Mouse (Mus musculus) forebrain, embryonic 15.5 days (tissue): ENCODE results near the gene Cxcl3. TPM values are rescaled to one million over a fixed set of nuclear protein-coding genes. Genes with fewer than 3 reads are reported as not detected.

Experiments
- ATAC-seq: fragments of 200-750 bp; cut with Nextera tagmentation; replicated peaks from 2 replicates; pipeline ENCODE4 v1.8.0; 2017; ENCODE audit warnings: mild to moderate bottlenecking, moderate TSS enrichment, moderate library complexity
- H3K27ac ChIP-seq: fragments of 300-500 bp; sonication (generic); replicated peaks from 2 replicates; pipeline ENCODE4 v1.5.1; 2015; ENCODE audit warnings: mild to moderate bottlenecking, inconsistent platforms
- H3K27me3 ChIP-seq: fragments of 300-500 bp; sonication (generic); 2 replicates; pipeline ENCODE4 v1.6.1; 2015; ENCODE audit warnings: inconsistent platforms
- H3K36me3 ChIP-seq: fragments of 300-500 bp; sonication (generic); 2 replicates; pipeline ENCODE4 v1.6.1; 2015; ENCODE audit warnings: mild to moderate bottlenecking, inconsistent platforms
- H3K4me1 ChIP-seq: fragments of 300-500 bp; sonication (generic); 2 replicates; pipeline ENCODE4 v1.6.1; 2015; ENCODE audit warnings: inconsistent platforms
- H3K4me2 ChIP-seq: fragments of 300-500 bp; sonication (generic); replicated peaks from 2 replicates; pipeline ENCODE4 v1.6.1; 2015; ENCODE audit warnings: mild to moderate bottlenecking, inconsistent platforms
- H3K4me3 ChIP-seq: fragments of 300-500 bp; sonication (generic); 2 replicates; pipeline ENCODE4 v1.5.1; 2015; ENCODE audit warnings: mild to moderate bottlenecking, inconsistent platforms
- H3K9ac ChIP-seq: fragments of 300-500 bp; sonication (generic); replicated peaks from 2 replicates; pipeline ENCODE4 v1.6.1; 2015; ENCODE audit warnings: mild to moderate bottlenecking, inconsistent platforms
- H3K9me3 ChIP-seq: fragments of 300-500 bp; sonication (generic); 2 replicates; pipeline ENCODE4 v1.6.1; 2016; ENCODE audit warnings: inconsistent platforms
- WGBS: fragments of 180-500 bp; shearing (Covaris S2); methylation state at CpG from one replicate; pipeline ENCODE4 v1.1.7; 2015; ENCODE audit warnings: mixed read lengths; 5-methylcytosine and 5-hydroxymethylcytosine counted together
- polyA plus RNA-seq: library from polyadenylated mRNA; unstranded; fragments of >200 nt; fragmentation: Nextera tagmentation; extraction: Ambion mirVana; gene quantifications from 2 replicates; pipeline ENCODE4 v1.2.1, GENCODE M21; 2015

Cxcl3 gene
- polyA plus RNA-seq = not detected in 2 replicates

DNA sequence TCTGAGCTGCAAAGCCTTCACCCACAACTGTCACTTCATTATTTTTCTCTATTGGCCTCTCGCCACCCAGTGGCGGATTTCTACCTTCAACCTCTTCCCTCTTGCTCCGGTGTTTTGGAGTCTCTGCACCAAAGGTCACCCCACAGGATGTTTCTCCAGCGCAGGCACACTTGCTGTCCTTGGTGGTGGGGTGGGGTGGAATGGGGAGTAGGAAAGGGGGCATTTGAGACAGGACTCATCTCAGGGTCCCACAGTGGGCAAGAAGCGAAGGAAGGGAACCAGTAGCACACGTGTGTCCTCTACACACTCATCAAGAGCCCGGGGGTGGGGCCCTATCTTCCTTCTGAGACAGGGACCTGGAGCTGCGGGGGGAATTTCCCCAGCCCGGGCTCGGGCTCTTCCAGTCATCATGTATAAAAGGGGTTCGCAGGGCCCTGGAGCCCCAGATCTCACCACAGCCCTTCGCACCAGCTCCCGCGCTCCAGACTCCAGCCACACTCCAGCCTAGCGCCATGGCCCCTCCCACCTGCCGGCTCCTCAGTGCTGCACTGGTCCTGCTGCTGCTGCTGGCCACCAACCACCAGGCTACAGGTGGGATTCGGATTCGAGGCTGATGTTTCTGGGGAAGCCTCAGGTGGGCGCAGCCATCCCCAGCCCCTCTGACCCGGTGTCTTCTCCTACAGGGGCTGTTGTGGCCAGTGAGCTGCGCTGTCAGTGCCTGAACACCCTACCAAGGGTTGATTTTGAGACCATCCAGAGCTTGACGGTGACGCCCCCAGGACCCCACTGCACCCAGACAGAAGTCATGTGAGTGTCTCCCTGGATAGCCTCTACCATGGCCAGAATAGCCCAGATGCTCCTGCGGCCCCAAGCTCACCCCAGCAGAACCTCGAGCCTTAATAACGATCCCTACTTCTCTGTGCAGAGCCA lies at the start of gene Cxcl3:
Gene Cxcl3 (plus strand): TSS at position 445 of the 930 bp plus-strand sequence.
- no peaks in the 10 kb centered on the region for H3K36me3 ChIP-seq
- H3K27me3 ChIP-seq = no peaks in the 10 kb centered on the region
- no peak within 1 kb of the TSS for H3K27ac ChIP-seq
- H3K4me2 ChIP-seq = peak within 1 kb of the TSS; percentile 45
- ATAC-seq = peak; percentile 85
- H3K4me1 ChIP-seq = 0 out of 2 replicates have a peak, but pooled peaks cover 3% of the 10 kb centered on the region
- H3K4me3 ChIP-seq = peak within 1 kb of the TSS; percentile 26
- whole genome bisulfite sequencing = 16% methylated on average over 26 of the region's 26 CpGs
- no peaks in the 10 kb centered on the region for H3K9me3 ChIP-seq
- no peak within 1 kb of the TSS for H3K9ac ChIP-seq

DNA sequence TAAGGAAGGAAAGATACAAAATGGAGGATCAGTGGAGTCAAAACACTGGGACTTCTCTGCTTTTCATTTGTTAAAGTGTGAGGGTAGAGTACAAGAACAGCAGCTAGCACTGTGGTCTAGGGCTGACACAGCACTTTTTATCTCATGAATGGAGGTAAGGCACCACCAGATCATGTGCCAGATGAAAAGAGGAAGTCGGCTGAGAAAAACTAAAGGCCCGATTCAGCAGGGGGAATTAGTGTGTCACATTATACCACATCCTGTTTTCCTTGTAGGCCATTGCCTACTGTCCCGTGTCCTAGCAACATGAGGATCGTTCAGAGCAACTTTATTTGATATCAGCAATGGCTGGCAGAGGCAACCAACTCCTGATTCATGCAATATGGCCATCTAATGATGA lies 43.9 kb upstream of the Cxcl3 start:
- H3K4me2 ChIP-seq = no peak overlapping the region
- H3K9me3 ChIP-seq = no peaks in the 10 kb centered on the region
- H3K9ac ChIP-seq = no peak overlapping the region
- H3K36me3 ChIP-seq = no peaks in the 10 kb centered on the region
- no peak for ATAC-seq
- WGBS = 78% methylated on average over 4 of the region's 4 CpGs
- no peaks in the 10 kb centered on the region for H3K4me1 ChIP-seq
- H3K27me3 ChIP-seq = no peaks in the 10 kb centered on the region
- no peak overlapping the region for H3K27ac ChIP-seq
- H3K4me3 ChIP-seq = no peak overlapping the region

DNA sequence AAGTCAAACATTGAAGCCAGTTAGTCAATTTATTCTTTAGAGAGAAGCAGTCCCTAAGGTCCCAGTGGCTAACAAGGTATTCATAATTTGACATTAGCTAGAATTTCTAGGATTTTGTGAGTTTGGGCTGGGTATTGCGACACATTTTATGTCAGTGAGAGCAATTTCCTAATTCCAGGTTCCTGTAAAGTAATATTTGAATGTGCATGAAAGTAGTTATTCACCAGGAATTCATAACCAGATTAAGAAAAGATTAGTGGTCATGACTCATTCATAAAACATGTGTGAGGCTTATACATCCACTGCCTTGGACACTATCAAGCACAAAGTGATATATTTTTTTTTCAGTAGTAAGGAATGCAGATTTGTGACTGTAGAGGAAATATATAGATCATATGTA lies 32.0 kb upstream of the Cxcl3 start:
- Histone ChIP-seq H3K4me2 (no peak overlapping the region), H3K27me3 (no peaks in the 10 kb centered on the region), H3K4me3 (no peak overlapping the region), H3K9ac (no peak overlapping the region), H3K4me1 (peaks cover 12% of the 10 kb centered on the region; the same call in 1 of the 2 replicates), H3K9me3 (no peaks in the 10 kb centered on the region), H3K27ac (no peak overlapping the region), H3K36me3 (no peaks in the 10 kb centered on the region)
- WGBS = 92% methylated on average over 1 of the region's 1 CpGs
- no peak for ATAC-seq

DNA sequence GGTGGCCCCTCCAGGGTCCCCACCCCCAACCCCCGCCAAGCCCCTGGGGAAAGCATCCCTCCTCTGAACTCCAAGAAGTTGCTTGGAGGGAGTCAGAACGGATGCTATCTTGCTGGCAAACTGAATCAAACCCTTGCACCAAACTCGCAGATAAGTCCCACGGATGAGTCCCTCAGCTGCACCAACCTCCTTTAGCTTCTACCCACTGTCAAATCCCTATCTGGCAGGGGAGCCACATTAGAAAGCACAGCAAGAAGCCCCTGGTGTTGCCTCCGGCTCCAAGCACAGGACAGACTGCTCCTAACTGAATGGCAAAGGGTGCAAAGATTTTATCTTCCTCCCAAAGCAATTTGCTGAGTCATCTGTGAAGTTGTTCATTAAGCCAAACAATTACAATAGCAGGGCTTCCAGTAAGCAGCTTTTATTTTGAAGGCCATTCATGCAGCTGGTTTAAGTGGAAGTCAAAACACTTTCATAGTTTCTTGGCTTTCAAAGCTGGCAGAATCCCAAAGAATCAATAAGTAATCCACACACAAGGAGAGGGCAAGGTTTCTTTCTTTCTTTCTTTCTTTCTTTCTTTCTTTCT lies 27.8 kb upstream of the Cxcl3 start:
- Histone ChIP-seq H3K27ac (no peak overlapping the region), H3K4me1 (peaks cover 18% of the 10 kb centered on the region), H3K9me3 (no peaks in the 10 kb centered on the region), H3K9ac (no peak overlapping the region), H3K36me3 (no peaks in the 10 kb centered on the region), H3K27me3 (no peaks in the 10 kb centered on the region), H3K4me3 (no peak overlapping the region), H3K4me2 (no peak overlapping the region)
- no peak for ATAC-seq
- WGBS = 29% methylated on average over 5 of the region's 5 CpGs

DNA sequence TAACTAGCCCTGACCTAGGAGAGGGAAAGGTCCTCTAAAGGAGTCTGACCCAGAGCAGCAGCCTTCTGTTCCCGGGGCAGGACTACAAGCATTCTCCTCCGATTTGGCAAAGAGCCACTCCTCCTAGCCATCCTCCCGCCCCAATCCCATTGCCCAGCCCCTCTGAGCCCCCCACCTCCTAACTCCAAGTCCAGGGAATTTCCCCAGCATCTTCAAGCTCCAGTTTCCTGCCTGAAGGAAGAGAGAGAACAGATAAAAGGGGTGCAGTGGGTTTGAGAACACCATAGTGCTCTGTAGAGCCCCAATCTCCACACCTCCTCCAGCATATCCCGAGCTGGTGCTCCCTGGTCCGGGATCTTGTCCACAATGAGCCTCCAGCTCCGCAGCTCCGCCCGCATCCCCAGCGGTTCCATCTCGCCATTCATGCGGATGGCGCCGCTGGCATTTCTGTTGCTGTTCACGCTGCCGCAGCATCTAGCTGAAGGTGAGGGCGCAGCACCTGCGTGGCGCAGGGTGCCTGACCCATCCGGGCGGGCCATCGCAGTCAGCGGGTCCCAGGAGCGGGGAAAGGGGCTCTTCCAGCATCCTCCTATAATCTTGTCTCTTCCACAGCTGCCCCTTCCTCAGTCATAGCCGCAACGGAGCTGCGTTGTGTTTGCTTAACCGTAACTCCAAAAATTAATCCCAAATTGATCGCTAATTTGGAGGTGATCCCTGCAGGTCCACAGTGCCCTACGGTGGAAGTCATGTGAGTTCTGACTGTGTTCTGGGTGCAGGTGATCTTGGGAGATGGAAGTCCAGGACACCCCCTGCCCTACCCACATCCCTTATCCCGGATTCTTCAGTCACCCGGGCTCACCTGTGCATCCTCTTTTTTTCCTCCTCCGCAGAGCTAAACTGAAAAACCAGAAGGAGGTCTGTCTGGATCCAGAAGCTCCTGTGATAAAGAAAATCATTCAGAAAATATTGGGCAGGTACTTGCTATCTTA lies 26.5 kb upstream of the Cxcl3 start, which contains the start of gene Cxcl5:
Gene Cxcl5 (plus strand): TSS at position 284 of the 989 bp plus-strand sequence.
- H3K9ac ChIP-seq = peak within 1 kb of the TSS; percentile 45
- H3K27me3 ChIP-seq = no peaks in the 10 kb centered on the region
- peak; percentile 78 for ATAC-seq
- peaks cover 18% of the 10 kb centered on the region for H3K4me1 ChIP-seq
- 2% methylated on average over 32 of the region's 32 CpGs for WGBS
- no peaks in the 10 kb centered on the region for H3K9me3 ChIP-seq
- H3K4me3 ChIP-seq = peak within 1 kb of the TSS; percentile 43
- H3K36me3 ChIP-seq = no peaks in the 10 kb centered on the region
- H3K27ac ChIP-seq = no peak within 1 kb of the TSS
- H3K4me2 ChIP-seq = peak within 1 kb of the TSS; percentile 74

DNA sequence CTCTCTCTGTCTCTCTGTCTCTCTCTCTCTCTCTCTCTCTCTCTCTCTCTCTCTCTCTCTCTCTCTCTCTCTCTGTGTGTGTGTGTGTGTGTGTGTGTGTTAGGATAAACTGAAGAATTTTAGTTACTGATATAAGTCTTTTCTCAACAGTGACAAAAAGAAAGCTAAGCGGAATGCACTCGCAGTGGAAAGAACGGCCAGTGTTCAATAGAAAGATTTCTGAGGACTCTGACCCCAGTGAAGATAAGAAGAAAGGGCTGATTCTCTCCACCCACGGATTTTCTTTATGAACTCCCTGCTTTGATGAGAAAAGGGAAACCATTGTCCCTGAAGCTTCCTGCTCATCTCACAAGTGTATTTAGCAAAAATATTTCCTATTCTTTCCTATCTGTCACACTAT lies 25.6 kb upstream of the Cxcl3 start:
- H3K36me3 ChIP-seq = no peaks in the 10 kb centered on the region
- ATAC-seq = no peak
- no peak overlapping the region for H3K4me2 ChIP-seq
- H3K4me1 ChIP-seq = peaks cover 18% of the 10 kb centered on the region
- H3K4me3 ChIP-seq = no peak overlapping the region
- H3K9me3 ChIP-seq = no peaks in the 10 kb centered on the region
- no peak overlapping the region for H3K9ac ChIP-seq
- H3K27ac ChIP-seq = no peak overlapping the region
- H3K27me3 ChIP-seq = no peaks in the 10 kb centered on the region
- WGBS = 43% methylated on average over 4 of the region's 4 CpGs

DNA sequence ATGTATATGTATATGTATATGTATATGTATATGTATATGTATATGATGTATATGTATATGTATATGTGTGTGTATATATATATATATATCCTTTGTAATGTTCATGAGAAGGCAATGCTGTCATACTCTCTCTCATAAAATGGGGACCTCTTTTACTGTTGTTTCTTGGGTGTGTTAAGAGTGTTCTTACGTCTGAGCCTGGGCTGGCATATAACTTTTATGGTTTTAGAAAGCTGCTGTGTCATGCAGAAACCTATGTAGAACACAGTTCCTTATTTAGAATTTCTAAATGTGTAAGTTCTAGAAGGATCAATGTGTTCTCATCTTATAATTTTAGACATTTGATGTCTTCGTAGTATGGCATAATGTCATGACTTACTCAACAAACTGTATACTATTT lies 25.1 kb upstream of the Cxcl3 start:
- H3K36me3 ChIP-seq = no peaks in the 10 kb centered on the region
- H3K4me1 ChIP-seq = peaks cover 18% of the 10 kb centered on the region
- no peak overlapping the region for H3K4me3 ChIP-seq
- no peaks in the 10 kb centered on the region for H3K9me3 ChIP-seq
- ATAC-seq = no peak
- H3K9ac ChIP-seq = no peak overlapping the region
- H3K27ac ChIP-seq = no peak overlapping the region
- no peak overlapping the region for H3K4me2 ChIP-seq
- H3K27me3 ChIP-seq = no peaks in the 10 kb centered on the region
- 96% methylated on average over 2 of the region's 2 CpGs for WGBS

DNA sequence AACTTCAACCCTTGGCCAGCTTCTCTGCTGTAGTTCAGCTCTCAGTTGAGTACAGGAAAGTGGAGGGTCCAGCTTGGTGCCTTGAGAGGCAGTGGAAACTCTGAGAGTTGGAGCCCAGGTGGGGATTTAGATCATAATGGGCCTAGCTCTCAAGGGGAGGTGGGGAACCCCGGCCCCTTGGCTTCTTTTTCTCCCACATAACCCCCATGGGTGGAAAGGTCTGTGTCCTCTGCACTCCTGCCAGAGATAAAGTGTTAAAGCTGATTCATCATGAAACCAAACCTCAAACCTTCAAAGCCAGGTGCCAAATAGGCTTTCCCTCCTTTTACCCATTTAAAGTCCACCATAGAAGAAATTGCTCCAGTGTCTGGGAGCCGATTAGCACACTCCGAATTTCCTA lies 24.1 kb upstream of the Cxcl3 start:
- no peak overlapping the region for H3K4me3 ChIP-seq
- no peaks in the 10 kb centered on the region for H3K36me3 ChIP-seq
- H3K9me3 ChIP-seq = no peaks in the 10 kb centered on the region
- peaks cover 18% of the 10 kb centered on the region for H3K4me1 ChIP-seq
- no peak overlapping the region for H3K4me2 ChIP-seq
- ATAC-seq = no peak
- 90% methylated on average over 3 of the region's 3 CpGs for WGBS
- H3K27ac ChIP-seq = no peak overlapping the region
- H3K27me3 ChIP-seq = no peaks in the 10 kb centered on the region
- H3K9ac ChIP-seq = no peak overlapping the region

DNA sequence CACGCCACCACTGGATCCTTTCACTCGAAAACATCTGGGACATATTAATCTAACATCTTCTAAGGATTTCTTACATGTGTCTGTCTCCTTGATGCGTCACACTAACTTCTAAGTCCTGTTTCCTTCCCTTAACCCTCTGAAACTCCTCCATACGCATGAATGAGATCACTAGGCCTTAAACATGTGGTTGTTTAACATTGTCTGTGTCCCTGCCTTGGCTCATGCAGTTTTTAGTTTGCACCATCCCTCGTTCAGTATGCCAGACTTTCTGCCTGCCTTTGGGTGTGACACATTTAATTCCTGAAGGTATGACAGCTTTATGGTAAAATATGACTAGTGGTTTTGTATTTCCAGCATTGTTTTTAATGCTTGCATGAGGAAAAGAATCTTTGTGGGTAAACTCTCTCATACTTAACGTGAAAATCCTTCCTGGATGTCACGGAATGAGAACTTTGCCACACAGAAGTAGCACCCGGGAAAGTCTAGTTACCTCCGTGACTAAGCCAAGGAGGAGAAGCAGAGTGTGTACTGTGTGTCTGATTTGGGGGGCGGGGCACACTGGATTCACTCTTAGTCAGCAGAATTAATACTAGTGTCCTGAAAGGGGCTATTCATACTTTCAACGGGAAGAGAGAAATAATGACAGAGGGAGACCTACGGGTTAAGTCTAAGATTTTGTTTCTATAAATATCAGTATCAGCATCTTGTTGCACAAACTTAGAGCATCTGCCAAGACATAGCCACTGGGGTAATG lies 21.8 kb upstream of the Cxcl3 start:
- no peak for ATAC-seq
- H3K27ac ChIP-seq = no peak overlapping the region
- no peak overlapping the region for H3K4me3 ChIP-seq
- H3K4me1 ChIP-seq = peaks cover 4% of the 10 kb centered on the region
- no peaks in the 10 kb centered on the region for H3K9me3 ChIP-seq
- no peaks in the 10 kb centered on the region for H3K36me3 ChIP-seq
- H3K4me2 ChIP-seq = no peak overlapping the region
- WGBS = 81% methylated on average over 12 of the region's 12 CpGs
- H3K27me3 ChIP-seq = no peaks in the 10 kb centered on the region
- H3K9ac ChIP-seq = no peak overlapping the region

DNA sequence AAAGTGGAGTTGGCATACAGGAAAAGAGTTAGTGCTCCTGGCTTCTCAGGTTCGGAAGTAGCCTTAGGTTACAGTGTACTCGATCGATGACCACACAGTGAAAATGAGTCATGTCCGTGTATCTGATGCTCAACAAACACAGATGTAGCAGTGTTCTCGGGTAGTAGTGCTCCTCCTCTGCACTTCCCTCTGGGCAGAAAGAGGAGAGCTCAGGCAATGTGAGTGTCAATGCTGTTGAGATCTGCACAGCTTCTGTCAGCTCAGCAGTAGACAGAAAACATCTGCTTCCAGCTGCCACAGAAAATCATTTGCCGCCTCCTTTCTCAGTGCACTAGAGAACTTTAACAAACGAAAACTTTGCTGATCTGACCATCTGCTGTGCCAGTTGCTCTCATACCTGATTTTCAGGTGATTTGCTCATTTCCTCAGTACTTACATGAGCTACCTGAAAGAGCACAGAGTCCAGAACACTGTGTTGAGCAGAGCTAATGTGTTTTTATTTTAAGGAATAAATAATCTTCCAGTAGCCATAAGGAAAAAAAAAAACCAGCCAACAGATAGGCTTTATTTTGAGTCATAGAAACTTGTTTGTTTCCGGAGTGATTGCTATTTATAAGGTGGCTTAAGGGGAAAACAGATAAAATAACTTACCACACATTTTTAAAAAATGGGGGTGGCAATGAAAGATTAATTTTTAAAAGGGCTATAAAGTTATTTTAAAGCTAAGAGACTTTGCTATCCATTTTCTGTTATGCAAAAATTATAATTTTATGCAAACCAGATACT lies 19.9 kb upstream of the Cxcl3 start:
- WGBS = 86% methylated on average over 8 of the region's 8 CpGs
- Histone ChIP-seq H3K27me3 (no peaks in the 10 kb centered on the region), H3K9ac (no peak overlapping the region)

More for the DNA sequence above, 19.9 kb upstream of the Cxcl3 start:
- no peak for ATAC-seq
- Histone ChIP-seq H3K4me2 (no peak overlapping the region), H3K4me3 (no peak overlapping the region), H3K9me3 (no peaks in the 10 kb centered on the region), H3K36me3 (no peaks in the 10 kb centered on the region), H3K4me1 (no peaks in the 10 kb centered on the region), H3K27ac (no peak overlapping the region)
